Mouse (Mus musculus) small intestine, adult 2 months (tissue): ENCODE measurements at regions not wholly inside any gene's neighbourhood (a gene's known extent, or its start where the extent isn't known, plus 50 kb on each side); places are given as distances from the start of the nearest gene placed in this dataset.

Experiments
- CTCF ChIP-seq: fragments of 200-500 bp; IDR thresholded peaks from 2 replicates; pipeline ENCODE4 v1.5.1; 2012; ENCODE audit warnings: low read depth, mild to moderate bottlenecking, control low read depth, inconsistent platforms, low read length, moderate library complexity, mixed read lengths; ENCODE audit not compliant: insufficient replicate concordance, insufficient read length; ENCODE audit errors: extremely low read depth
- POLR2A ChIP-seq: fragments of 200-500 bp; IDR thresholded peaks from 2 replicates; pipeline ENCODE4 v1.6.1; 2012; ENCODE audit warnings: low read depth, mild to moderate bottlenecking, control low read depth, inconsistent platforms, low read length, moderate library complexity

DNA sequence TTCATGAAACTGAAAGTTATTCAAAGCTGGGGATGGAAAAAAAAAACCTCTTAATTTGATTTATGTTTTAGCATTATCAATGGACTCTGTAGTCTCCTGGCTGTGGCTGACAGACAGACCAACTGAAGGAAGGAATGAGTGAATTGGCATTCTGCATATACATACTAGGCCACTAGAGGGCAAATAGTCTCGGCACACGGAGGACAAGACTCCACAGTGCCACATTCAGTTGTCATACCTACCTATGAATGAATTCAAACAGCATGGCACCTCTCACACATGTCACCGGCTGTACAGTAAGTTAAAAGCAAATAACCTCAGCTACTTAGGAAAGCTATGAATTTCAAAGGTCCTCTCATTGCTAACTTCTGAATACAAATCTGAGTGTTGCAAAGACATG lies 200.5 kb downstream of the Rab11fip2 start:
- TF ChIP-seq POLR2A = no peak
- TF ChIP-seq CTCF = no peak
